Mouse (Mus musculus): ENCODE measurements around the gene Pam16.
"Not testable (repeated sequence)": the region's sequence is repeated elsewhere in the genome, so short reads cannot be mapped to it uniquely, and the experiment has no call there.

Pam16 gene

DNA sequence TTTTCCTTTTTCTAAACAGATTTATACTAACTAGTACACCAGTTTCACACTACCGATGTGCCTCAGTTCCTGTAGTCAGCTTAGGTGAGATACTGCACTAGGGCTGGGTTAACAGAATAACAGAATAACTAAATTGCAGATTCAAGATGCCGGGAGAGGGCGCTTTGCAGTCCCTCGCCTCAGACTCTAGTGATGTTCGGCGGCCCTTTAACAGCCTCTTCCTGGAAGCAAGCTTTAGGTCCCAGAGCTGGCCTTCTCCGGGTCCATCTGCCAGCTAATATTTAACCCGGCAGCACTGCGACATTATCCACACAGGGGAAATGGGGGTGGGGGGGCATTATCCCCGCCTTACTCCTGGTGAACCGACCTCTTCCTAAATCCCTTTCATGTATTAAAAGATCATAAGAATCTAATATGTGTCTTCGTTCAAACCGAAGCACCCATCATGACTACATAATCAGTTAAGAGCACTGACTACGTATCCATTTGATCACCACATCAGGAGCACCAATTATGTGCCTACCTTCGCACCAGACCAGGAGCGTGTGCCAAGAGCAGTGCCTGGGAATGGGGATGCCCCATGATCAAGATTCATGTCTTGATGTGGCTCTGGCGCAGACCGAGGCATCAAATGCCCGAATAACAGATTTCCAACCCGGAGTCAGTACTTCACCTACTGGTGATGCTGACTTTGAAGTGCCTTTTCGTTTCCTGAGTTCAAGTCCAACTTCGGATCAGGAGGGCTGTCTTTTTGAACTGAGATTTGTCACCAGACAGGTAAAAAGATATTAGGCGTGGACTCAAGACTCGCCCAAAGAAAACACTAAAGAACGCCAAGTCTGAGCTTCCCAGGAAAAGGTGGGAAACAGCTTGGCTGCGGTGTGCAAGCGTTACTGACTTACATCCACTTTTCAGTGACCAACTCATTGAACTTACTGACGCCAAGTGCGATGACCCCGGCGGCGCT lies 31.6 kb downstream of the Pam16 start:
- no peak for DNase-seq (ENCODE audit: low spot score in 2 of 2)

DNA sequence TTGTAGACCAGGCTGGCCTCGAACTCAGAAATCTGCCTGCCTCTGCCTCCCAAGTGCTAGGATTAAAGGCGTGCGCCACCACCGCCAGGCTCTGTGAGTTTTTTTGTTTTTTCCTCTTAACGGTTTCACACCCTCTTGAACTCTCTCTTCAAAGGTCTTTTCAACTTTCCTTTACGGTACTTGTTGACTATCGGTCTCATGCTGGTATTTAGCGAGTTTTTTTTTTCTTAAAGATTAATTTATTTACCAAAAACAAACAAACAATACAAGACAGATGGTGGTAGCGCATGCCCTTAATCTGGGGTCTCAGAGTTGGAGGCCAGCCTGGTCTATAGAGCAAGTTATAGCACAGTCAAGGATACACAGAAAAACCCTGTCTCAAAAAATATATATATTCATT lies 34.6 kb downstream of the Pam16 start:
- no peak for DNase-seq (ENCODE audit: low spot score in 2 of 2)

DNA sequence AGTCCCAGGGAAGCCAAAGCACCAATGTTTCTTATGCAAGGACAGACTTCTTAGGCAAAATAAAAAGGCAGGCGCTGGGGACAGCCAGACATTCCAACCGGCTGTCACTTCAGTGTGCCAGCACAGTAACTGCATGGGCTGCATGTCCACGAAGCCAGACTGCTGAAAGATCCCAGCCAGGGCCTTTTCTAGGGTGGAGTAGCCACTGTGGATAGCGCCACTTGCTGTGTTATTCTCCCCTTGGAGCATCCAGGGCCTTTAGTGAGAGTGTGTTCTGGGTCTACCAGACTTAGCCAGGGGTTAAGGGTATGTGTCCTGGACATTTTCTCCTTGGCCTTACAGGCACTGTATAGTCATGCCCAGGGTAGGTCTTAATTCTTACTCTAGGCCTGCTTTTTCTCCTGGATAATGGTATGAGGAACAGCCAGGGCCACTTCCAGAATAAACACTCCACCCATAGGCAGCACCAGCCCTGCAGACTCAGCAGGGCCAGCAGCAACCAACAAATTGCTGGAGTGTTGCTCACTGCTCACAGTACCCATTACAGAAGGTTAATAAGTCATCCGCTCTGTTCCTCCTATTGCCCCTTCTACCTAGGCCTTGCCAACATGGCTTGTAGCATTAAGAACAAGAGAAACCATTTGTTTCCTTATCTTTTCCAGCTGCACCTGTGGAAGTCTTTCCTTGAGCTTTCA lies 37.1 kb downstream of the Pam16 start:
- DNase-seq (ENCODE audit: low spot score in 2 of 2), result no peak

DNA sequence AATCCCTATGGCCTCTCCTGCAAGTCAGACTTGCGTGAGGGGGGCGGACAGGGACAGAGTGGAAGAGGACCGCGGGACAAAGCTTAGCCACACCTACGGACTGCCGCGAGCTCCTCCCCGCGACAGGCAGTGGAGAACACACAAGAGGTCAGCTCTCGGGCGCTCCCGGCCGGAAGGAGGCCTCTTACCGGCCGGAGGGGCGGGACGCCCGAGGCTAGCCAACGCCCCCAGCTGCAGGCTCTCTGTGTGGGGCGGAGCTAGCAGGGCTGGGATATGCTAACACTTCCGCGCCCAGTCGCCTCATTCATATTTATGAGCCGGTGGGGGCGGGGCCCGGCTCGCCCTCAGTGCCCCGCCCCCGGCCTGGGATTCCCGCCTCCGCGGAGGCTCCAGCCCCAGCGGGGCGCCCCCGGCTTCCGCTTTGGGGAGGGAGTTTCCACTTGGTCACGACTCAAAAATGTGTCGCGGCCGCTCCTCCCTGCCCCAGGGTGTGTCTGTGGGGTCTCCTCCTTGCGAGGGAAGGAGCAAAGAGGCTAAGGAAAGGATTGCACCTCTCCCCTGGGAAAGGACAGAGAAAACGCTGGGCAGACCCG lies 38.2 kb downstream of the Pam16 start:
- DNase-seq (ENCODE audit: low spot score in 2 of 2), result peak; percentile 68 to 73

DNA sequence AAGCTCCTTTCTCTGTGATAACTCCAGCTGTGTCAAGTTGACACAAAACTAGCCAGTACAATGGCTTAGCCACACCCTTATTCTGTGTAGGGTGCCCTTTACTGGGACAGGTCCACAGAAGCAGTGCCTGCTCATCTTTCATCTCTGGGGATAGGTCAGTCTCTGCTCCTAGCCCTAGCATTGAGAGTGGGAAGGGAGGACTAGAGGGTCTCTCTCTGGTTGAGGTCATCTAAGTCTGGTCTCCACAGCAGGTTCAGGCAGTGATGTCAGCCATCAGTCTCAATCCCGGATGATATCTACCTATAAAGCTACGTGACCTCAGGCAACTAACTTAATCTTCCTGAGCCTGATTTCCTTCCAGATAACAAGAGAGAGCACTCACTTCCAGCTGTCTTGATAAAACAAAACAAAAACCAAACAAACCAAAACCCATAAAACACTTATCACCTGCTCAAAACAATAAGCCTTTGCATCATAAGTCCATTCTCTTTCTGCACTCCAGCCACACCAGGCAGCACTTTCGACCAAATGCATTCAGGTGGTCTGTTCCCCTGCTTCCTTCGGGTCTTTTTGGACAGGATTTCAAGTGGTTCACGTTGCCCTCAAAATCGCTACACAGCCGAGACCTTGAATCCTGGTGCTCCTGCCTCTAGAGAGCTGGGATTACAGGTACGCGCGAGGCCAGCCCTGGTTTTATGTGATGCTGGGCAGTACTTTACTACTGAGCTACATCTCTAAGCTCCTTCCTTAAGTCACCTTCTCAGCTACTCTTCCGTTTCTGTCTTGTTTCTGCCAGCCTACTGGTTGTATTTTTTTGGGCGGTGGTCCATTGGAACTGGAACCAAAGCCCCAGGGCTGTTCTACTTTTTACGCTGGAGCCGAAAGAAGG lies 38.9 kb downstream of the Pam16 start:
- DNase-seq (ENCODE audit: low spot score in 2 of 2), result no peak

DNA sequence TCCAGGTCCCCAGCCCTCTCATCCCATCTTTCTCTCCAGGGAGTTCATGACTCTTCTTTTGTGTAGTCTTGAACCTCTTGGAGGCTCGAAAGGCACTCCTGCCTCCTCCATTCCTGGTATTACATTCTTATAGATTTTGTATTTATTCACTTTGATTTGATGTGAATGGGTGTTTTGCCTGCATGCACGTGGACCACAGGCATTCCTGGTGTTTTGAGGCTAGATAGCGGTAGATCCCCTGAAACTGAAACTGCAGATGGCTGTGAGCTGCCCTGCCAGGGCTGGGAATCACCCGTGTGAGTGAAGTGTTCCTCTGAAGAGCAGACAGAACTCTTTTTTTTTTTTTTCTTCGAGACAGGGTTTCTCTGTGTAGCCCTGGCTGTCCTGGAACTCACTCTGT lies 40.4 kb downstream of the Pam16 start:
- no peak for DNase-seq (ENCODE audit: low spot score in 2 of 2)

DNA sequence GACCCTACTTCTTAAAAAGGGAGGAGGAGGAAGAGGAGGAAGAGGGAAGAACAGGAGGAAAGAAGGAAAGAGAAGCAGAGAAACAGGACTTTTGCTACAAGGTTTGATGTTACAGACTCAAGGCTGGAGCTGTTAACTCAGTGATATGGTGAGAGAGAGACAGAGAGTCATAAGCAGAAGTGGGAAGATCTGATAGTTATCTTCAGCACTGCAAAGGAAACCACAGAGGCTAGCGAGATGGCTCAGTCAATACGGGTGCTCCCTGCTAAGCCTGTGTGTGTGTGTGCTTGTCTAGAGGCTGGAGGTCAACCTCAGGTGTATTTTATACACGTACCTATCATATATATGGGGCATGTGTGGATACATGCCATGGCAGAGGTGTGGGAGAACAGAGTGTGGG lies 41.0 kb downstream of the Pam16 start:
- no peak for DNase-seq (ENCODE audit: low spot score in 2 of 2)

DNA sequence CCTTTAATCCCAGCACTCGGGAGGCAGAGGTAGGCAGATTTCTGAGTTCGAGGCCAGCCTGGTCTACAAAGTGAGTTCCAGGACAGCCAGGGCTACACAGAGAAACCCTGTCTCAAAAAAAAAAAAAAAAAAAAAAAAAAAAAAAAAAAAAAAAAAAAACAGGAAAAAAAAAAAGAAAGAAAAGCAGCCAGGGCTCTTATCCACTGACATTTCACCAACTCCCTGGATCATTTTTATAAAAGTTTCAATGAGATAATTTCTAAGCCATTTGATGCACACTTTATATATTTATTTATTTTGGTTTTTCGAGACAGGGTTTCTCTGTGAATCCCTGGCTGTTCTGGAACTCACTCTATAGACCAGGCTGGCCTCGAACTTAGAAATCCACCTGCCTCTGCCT lies 43.6 kb downstream of the Pam16 start:
- not testable (repeated sequence) for DNase-seq (ENCODE audit: low spot score in 2 of 2)

DNA sequence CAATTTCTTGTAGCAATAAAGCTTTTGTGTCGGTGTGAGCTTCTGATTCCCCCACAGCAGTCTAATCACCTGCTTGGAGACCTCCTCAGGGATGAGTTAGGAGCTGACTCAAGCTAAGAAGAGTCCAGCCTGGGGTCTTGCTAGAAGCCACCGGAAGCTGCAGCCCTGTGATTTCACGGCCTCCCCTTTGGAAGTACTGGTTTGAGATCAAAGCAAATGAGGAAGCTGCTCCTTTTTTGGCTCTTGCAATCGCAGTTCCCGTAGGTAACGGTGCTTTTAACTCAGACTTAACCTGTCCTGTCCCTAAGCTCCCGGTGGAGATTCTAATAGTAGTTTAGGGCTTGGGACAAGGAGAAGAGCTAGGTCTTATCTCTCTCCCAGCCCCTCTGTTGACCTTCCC lies 46.2 kb downstream of the Pam16 start:
- no peak for DNase-seq (ENCODE audit: low spot score in 2 of 2)

DNA sequence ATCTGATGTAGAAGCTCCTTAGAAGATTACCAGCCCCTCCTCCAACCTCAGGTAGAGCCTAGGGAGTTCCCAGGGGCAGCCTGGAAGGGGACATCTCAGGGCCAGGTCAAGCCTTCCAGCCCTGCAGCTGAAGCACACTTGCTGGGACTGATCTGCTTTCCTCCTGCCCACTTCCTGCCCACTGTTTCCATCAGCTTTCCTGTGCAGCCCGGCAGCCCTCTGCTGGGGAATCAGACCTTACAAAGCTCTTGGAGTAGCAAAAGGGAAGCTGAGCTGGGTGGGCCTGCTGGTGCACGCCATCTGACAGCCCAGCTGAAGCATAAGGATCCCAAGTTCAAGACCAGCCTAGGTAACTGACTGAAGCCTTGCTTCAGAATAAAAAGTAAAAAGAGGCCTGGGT lies 47.9 kb downstream of the Pam16 start:
- DNase-seq (ENCODE audit: low spot score in 2 of 2), result no peak

DNA sequence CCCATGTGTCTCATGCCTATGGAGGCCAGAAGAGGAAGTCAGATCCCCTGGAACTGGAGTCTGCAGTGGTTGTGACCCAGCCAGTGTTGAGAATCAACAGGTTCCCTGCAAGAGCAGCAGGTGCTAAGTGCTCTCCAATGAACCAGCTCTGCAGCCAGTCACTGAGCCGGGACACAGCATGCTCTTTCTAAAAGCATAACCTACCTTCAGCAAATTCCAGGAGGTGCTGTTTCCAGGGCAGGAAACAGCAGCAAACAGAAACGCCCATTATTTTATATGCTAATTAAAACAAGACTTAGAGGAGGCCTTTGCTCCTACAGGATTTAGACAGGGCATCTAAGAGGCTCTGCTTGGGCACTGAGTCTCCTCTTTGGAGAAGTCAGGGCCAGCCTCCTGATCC lies 48.8 kb downstream of the Pam16 start:
- DNase-seq (ENCODE audit: low spot score in 2 of 2), result no peak

DNA sequence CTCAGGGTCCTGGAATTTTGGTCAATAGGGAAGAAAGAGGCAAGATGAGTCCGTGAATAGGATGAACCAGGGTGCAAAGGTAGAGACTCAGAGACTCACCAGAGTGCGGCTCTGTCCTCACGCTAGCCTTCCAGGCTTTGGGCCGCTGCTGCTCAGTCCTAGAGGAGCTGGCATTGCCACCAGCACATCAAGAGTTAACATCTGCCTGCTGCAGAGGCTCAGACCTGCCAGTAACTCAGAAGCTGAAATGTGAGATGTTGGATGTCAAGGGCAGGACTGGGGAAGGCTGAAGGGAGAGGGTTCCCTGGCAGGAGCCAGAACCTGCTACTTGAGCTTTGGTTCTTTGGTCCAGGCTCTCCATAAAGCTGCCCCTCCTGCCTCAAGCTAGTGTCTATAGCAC lies 54.1 kb downstream of the Pam16 start:
- no peak for DNase-seq (ENCODE audit: low spot score in 2 of 2)

DNA sequence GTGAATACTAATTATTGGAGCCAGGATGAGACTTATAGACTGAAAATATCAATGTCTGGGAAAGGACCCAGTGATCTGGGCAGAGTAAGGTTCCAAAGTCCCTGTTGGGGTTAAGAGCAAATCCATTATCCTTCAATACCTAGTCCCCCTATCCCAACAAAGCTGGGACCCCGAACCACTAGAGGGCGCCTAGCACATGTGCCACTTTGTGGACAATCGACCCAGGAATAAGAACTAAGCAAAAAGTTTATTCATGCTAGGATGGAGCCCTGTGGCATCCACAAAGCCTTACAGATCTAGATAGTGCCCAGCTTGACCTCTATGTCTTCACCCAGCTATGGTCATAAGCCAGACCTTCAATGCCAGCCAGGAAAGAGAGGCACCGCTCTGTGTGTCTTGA lies 56.9 kb downstream of the Pam16 start:
- DNase-seq (ENCODE audit: low spot score in 2 of 2), result peak; percentile 53 to 61
